Mouse (Mus musculus) heart, embryonic 13.5 days (tissue): Measurements from ENCODE around the gene Cul4a. TPM values are rescaled to one million over a fixed set of nuclear protein-coding genes. Genes with fewer than 3 reads are reported as not detected.

Experiments
- microRNA counts: library from miRNA; unstranded; fragments of <30 nt; microRNA quantifications from one replicate; lab custom pipeline; 2016
- microRNA-seq: library from miRNA; unstranded; fragments of <30 nt; microRNA quantifications from one replicate; pipeline ENCODE4, GENCODE M21; 2016
- polyA plus RNA-seq: library from polyadenylated mRNA; unstranded; fragments of >200 nt; fragmentation: Nextera tagmentation; extraction: Ambion mirVana; gene quantifications from 2 replicates; pipeline ENCODE4 v1.2.1, GENCODE M21; 2015

The Cul4a gene
- polyA plus RNA-seq, 1 experiment from 2014 or later, result 99.5 TPM

MicroRNA genes within 50 kb of the gene (microRNA counts, 519-probe panel; counts per million panel counts)
- 209 counts per million, percentile 61 among the panel's probes with 10 or more counts for microRNA mmu-miR-1968 (lab: Ali Mortazavi, UCI)

Small RNA genes within 50 kb of the gene (microRNA-seq; reads per million reads assigned to microRNA genes)
- 27.9 reads per million, percentile 39 among the genes with 10 or more reads in this experiment for gene Mir1968
- not detected for gene Mir7065

Other genes with a start within 250 kb of the Cul4a start
- gene Mcf2l, start 231.8 kb upstream of the Cul4a start, polyA plus RNA-seq, result 6.9 and 7.1 TPM in 2 replicates
- gene F7, start 79.6 kb upstream of the Cul4a start, polyA plus RNA-seq, result 0.46 TPM in 1 of 2 replicates, not detected in the other
- 1.4 and 4.4 TPM in 2 replicates for gene F10, start 68.3 kb upstream of the Cul4a start, polyA plus RNA-seq
- 0.32 and 1.4 TPM in 2 replicates for gene Proz, start 44.7 kb upstream of the Cul4a start, polyA plus RNA-seq
- gene Pcid2, start 162 bp upstream of the Cul4a start, polyA plus RNA-seq, result 24.2 and 25.7 TPM in 2 replicates
- gene Lamp1, start 53.5 kb downstream of the Cul4a start, polyA plus RNA-seq, result 305 and 332 TPM in 2 replicates
- gene Grtp1, start 95.0 kb downstream of the Cul4a start, polyA plus RNA-seq, result 17.1 and 19.9 TPM in 2 replicates
- gene Adprhl1, start 148.5 kb downstream of the Cul4a start, polyA plus RNA-seq, result 170 and 207 TPM in 2 replicates
- 24.6 and 26.7 TPM in 2 replicates for gene Dcun1d2, start 182.5 kb downstream of the Cul4a start, polyA plus RNA-seq
- 32.2 and 36.0 TPM in 2 replicates for gene Tmco3, start 182.6 kb downstream of the Cul4a start, polyA plus RNA-seq
- 81.5 and 87.5 TPM in 2 replicates for gene Tfdp1, start 233.1 kb downstream of the Cul4a start, polyA plus RNA-seq